Mouse (Mus musculus) ovary, postnatal 36 days (tissue): ENCODE data around the gene Wnt7b.

Experiments
- DNase-seq: peaks from one replicate; pipeline ENCODE4 v3.0.0; 2022; ENCODE audit warnings: low spot score, mixed read lengths

The Wnt7b gene

DNA sequence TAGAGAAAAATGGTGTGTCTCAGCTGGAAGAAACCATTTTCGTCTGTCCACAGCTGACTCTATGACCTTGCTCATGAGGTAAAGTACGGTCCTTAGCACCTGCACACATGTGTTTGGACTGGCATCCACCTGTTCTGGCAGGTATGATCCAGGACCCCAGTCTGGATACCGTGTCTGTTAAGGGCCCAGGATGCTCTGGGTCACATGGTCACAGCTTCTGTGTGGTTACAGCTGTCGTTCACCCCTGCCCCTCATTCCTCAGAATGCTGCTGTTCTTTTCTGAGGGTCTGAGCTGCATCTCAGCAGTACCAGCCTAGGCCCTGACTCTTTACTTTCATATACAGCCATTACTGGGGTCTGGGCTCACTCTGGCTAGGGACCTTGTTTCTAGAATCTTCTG lies 18.9 kb upstream of the Wnt7b start:
- no peak for DNase-seq

DNA sequence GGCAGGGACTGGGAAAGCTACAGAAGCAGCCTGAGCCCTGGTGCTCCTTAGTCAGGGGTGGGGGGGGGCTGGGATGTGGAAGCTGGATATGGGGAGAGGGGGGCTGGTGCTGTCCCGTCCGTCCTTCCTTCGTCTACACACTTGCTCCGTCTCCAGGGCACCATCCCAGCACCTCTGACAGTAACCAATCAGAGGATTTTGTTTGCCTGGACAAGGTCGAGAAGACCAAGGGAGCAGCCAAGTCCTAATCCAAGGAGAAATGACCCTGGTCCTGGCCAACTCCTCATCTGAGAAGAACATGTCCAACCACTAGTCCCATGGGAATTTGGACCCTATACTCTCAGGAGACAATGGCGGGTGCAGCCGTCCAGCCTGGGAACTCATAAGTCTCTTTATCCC lies 18.4 kb upstream of the Wnt7b start:
- DNase-seq = peak; percentile 40

DNA sequence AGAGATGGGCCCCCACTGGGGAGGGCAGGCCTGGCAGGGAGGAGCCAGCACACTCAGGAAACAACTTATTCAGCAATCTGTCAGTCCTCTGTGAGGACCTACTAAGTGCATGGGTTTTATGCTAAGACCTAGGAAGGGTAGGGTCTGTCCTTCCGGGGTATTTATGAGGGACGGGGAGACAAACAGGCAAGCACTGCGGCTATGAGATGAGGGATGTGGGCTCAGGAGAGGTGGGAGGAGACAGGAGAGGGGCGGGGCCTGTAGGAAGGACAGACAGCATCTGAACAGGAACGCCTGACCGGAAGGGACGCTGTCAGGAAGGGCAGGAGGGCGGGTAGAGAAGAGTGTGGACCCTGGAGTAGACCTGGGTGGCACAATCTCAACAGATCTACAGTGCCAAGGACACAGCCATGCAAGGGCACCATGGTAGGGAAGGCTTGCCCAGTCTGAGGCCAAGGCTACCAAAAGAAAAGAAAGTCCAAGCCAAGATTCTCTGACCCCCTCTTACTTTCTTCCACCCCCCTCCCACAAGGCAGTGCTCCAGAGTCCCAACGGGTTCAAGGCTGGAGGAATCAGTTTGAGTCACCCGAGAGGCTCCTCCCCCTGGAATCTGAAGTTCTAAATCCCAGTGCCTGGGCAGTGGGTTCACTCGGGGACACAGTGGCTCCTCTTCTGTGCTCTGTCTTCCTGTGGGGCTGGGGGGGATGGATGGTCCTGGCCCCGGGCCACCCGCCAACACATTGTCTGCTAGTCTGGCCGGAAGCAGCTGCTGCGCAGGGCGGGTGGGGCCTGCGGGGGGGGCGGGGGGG lies 17.8 kb upstream of the Wnt7b start:
- peak; percentile 70 for DNase-seq

DNA sequence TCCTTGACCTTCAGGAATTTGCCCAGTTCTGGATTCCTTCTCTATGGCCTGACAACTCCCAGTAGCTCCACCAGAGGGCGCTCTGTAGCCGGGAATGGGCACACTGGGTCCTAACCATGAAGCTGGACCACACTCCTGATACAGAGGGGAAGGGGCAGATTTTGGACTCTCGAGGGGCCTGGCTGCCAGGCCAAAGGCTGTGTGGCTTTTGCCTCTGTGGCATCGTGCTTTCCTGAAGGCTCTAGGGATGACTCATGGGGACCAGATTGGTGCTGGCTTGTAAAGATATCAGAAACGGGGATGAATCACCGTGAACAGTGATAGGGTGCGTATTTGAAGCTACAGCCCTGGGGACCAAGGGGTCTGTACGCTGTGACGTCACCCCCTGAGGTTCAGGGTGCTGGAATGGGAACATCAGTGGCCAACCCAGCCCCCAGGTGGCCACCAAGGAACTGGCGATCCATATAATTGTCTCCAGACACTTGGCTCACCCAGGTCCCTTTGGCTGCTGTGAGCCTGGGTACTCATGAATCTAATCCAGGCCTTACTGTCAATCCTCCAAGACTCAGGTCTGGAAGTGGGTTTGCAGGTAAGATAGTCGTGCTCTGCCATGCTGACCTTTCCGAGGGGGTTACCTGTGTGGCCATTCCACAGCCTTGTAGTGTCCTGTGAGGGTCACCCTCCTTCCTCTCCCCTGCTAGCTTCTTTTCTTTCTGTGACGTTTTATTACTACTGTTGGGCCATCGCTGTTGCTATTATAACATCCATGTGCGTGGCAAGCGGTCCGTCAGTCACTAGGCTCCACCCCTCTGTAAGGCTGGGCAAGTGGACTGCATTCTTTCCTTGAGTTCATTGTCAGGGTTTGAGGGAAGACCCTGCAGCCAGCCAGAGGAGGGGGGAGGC lies 17.0 kb upstream of the Wnt7b start:
- peak; percentile 71 for DNase-seq

DNA sequence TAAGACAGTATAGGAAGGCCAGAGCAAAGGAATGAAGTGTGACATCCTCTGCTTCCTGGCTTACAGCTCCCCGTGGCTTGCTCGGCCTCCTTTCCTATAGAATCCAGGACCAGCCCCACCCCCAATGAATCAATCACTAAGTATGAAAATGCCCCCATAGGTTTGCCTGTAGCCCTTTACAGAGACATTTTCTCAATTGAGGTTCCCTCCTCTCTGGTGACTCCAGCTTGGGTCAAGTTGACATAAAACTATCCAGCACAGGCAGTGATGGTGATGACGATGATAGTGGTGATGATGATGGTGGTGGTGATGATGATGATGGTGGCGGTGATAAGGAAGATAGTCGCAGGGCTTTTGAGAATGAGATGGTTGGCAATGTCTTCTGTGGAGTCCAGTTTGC lies 16.2 kb upstream of the Wnt7b start:
- no peak for DNase-seq

DNA sequence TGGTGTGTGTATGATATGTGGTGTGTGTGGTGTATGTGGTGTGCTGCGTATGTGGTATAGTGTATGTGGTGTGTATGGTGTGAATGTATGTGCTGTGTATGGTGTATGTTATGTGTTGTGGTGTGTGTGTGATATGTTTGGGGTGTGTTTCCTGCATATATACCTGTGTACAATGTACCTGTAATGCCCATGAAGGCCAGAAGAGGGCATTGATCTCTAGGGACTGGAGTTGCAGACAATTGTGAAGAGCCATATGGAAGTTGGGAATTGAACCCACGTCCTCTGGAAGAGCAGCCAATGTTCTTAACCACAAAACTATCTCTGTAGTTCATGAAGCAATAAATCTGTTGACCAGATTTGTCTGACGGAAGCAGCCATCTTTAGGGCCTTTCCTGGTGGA lies 15.1 kb upstream of the Wnt7b start:
- DNase-seq = no peak

DNA sequence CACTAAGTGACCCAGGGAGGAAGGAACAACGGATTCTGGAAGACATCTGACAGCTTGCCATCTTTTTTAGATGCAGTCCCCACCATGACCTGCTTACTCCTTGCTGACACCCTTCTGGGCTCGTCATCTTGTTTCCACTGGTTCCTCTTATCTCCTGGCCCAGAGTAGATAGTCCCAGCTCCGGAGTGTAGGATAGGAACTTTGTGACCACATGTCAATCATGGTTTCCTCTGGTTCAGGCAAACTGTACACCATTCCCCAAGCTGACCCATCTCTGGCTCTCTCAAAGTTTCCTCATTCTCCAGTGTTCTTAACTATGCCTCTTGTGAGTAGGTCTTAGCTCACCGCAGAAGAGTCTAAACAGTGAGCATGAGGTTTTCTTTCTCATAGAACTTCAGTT lies 10.4 kb upstream of the Wnt7b start:
- DNase-seq = no peak

DNA sequence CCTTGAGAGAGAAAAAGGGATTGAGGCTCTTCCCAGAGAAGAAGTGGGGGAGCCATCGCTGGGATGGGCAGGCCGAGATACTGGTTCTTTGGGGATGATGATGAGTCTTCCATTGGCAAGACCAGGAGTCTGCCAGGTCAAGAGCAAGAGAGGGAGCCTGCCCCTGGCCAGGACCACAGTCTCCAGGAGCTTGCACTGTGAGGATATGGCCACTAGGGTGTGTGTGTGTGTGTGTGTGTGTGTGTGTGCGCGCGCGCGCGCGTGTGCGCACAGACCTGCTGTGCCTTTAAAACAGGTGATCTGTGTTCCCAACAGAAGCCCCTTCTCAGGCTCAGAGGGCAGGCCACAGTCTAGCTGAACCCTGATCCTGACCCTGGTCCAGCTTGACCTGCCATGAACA lies 8.6 kb upstream of the Wnt7b start:
- no peak for DNase-seq

DNA sequence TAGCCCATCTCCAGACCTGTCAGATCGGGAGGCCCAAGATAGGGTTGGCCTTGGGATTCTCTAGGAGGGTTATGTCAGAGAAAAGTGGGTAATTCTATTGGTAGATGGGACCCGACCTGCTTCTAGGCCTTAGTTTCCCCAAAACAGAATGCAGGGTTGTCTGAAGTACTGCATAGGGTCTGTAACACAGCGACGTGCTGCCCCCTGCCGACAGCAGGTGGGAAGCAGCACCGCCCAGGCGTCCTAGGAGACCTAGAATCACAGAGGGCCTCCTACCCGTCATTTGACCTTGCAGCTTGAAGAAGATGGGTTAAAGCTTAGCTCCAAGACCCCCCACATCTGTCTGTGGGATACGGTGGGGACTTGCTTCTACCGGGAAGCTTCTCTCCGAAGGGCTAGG lies 1.2 kb upstream of the Wnt7b start:
- peak; percentile 68 for DNase-seq

DNA sequence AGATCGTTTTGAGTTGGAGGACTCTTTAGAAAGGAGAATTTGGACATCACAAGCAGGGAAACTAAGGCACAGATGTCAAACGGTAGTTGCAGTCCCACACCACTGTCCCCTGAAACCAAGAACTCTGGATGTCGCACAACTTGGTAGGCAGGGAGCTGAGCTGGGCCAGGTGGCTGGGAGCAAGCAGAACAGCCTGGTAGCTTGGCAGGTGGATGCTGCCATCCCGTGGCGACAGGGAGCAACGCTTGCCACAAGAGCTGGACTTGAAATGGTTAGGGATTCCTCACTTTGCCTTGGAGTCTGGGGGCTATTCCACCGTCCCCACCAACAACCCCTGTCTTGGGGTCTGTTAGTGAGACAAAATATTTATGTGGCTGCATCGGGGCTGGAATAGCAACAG lies 751 bp upstream of the Wnt7b start:
- peak; percentile 79 for DNase-seq

DNA sequence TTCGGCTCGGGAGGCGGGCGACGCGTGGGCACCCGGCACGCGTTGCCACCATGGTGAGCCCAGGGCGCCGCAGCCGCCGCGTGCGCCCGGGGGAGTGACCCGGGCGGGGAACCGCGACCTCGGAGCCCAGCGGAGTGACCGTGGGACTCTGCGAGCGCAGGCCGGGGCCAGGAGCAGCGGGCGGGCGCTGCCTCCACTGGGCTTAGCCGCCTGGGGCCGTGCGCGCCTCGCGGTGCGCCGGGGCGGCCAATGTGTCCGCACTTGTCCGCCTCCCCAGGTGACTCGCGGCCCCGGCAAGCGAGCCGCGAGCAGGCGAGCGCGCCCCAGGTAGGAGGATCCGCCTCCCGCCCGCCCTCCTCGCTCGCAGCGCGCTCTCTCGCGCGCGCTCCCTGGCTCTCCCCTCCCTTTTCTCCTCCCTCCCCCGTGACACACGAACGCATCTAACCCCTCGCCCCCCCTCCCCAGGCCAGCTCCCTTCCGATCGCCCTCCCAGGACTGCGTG lies 659 bp downstream of the Wnt7b start:
- peak; percentile 29 for DNase-seq

DNA sequence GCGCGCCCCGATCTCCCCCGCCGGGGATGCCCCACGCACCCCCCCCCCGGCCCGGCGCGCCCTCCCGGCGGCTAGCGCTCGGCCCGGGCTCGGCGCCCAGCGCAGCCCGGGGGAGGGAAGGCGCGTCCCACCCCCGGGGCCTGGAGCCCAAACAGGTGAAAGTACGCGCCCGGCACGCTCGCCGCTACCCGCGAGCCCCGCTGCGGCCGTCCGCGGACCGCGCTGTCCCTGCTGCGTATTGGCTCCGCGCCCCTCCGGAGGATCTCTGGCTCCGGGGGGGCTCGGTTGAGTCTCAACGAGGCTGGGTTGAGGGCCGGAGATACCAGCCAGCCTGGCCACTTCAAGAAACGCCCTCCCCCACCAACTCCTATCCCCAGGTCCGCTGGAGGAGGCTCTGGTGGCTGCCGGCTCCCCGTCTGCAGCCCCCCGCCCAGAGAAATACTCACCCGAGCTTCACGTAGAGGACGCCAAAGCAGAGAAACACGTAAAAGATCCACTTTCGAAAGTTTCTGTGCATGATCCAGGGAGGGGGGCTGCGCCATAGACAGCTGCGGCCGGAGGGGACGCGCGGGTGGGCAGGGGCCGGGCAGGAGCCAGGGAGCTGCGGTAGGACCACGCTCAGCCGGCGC lies 1.2 kb downstream of the Wnt7b start:
- DNase-seq = peak; percentile 34

DNA sequence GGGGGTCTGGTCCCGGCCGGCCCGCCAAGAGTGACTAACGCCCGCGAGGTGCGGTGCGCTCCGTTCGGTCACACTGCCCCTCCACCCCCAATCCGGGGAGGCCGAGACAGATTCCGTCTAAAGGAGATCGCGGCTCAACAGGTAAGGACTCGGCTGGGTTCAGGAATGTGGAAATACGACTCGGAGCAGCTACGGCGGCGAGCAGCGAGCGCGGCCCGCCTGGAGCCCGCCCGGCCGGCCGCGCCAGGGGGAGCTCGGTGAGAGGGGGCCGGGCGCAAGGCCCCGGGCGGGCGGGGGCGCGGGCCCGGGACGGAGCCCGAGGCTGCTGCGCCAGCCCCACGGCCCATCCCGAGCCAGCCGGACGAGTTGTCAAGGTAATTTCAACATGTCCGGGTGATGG lies 1.8 kb downstream of the Wnt7b start:
- DNase-seq = no peak

DNA sequence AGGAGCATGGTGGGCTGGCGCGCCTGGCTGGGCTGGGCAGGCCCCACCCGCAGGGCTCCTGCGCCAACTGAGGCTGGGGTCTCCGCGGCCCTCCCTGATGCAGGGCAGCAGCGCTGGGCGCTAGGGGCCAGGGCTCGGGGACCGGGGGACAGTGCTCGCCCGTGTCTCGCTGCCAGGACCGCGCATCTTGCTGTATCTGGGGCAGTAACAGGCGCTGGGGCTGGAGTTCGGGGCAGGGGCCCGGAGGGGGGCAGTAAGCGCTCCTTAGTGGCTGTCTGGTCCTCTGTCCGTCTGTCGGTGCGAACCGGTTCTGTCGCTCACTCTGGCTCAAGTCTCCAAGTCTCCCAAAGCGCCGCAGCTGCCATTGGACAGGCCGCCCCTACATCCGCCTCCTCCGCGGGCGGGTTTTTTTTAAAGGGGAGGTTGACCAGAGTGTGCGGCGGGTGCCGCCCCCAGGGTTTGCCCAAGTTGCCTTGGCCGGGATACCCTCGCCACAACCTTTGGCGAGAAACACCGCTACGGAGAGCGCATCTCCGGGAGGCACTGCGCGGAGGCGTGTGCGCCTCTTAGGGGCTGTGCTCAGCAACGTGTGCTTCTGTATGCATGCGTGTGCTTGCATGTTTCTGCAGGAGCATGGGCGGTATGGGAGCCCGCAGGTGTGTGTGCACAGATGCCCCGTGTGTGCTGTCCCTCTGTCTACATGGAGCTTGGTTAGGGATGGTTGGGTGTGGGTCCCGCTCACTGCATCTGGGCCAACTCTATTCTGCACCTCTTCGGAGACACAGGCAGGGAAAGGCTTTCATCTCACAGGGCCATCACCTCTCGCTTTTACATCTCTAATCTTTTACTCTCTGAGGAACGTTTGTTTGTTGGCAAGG lies 4.5 kb downstream of the Wnt7b start:
- no peak for DNase-seq

DNA sequence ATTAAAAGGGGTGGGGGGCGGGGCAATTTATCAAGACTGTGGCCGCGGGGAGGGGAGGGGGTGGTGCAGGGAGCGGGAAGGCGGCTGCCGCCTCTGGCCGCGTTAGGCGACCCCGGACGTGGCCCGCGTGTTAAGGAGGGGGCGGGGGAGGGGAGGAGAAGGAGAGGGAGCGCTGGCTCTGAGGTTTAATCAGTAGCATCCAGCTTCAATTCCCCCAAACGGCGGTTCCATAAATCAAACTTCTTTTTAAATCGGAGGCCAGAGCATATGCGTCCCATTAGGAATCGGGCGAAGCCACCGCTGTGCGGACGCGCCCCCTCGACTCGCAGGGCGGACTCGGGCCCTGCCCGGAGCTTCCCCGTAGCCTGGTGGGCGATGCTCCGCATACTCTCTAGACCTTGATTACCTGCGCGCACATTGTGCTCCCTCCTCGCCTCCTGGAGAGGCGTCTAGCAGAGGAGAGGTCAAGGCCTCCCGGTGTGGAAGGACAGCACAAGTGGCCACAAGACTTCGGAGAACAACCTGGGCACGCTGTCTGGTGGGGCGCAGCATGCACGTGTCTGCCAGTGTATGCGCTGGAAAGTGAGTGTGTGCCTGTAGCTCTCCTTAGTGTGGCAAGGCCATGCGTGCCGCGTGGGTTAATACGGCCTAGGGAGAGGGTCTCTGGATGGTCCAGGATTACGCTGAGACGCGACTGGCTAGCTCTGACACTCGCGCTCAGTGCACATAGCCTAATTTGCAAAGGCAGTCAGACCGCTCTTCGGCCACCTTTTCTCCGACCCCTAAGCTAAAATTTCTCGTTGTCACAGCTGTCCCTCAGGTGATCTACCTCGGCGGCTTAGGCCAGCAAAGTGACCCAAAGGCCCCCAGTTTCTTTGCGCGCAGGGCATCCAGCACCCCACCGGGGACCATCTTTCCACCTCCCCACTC lies 5.5 kb downstream of the Wnt7b start:
- DNase-seq = no peak

DNA sequence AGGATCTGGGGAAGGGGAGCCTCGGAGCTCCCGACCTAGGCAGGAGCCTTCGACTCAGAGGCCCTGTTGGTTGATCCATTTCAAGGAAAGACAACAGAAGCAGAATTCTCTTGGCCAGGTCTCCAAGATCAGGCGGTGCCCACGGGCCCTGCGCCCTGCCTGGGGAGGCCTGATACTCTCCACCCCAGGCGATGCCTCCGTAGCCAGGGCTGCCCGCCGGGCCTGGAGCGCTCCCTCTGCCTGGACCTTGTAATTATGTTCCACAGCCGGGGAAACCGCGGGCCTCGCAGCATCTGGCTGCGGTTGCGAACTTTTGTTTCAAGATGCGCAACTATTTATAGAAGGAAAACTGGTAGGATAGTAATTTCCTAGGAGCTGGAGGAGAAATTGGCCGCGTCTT lies 6.2 kb downstream of the Wnt7b start:
- DNase-seq = no peak

DNA sequence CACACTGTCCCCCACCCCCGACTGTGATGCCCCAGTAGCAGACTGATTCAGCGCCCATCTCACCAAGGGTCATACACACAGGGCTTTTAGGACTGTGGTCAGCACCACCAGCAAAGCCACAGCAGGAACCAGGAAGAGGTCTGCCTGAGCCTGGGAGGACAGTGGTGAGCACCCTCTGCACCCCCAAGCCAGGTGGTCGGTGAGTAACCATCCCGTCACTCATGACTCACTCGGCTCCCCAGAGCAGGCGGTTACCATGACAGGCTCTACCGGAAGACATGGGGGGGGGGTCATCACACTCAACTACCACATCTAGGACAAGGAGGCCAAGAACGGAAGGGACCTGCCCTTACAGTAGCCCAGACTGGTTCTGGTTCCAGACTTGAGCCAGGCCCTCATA lies 7.7 kb downstream of the Wnt7b start:
- DNase-seq = no peak

DNA sequence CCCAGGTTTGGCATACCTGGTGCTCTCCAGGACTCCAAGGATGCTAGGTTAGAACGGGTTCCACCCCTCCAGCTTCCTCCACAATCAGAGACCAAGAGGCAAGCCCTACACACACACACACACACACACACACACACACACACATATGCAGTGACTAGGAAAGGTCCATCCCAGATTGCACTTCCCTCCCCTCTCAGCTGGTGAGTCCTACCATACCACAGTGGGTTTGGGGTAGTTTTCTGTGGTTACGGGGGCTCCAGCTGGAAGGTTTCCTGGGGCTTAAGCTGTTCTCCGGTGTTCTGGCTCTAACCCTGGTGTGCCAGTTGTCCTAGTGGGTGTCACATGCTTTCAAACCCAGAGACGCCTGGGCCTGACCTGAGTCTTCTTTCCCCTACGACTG lies 8.2 kb downstream of the Wnt7b start:
- DNase-seq = no peak

DNA sequence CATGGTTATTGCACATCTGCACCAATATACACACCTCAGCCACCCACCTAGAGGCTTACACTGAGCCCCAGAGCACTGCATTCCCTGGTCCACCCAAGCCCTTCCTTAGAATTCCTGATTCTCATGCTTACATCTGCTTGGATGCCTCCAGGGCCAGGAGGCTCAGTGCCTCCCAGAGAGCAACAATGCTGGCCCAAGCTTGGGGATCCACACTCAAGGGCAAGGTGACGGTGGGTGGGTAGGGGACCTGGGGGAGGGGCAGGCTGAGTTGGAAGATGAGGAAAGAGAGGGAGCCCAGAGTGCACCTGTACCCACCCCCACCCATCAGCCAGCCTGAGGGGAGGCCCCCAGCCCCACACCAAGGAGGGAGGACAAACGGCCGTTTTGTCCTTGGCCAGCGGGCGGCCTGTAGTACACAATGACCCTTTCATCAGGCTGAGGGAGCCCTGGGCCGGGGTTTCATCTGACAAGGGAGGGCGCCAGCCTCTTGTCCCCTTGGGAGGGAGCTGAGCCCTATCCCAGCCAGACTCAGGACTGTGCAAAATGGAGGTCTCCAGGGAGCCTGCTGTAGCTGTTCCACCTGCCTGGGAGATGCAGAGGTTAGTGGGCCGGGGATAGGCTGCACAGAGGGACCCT lies 9.5 kb downstream of the Wnt7b start:
- no peak for DNase-seq
